Mouse (Mus musculus): ENCODE data around the gene Msi2. TPM values are rescaled to one million over a fixed set of nuclear protein-coding genes. Genes with fewer than 3 reads are reported as not detected.

Msi2 gene
- polyA plus RNA-seq, 1 experiment: 14.4 TPM

DNA sequence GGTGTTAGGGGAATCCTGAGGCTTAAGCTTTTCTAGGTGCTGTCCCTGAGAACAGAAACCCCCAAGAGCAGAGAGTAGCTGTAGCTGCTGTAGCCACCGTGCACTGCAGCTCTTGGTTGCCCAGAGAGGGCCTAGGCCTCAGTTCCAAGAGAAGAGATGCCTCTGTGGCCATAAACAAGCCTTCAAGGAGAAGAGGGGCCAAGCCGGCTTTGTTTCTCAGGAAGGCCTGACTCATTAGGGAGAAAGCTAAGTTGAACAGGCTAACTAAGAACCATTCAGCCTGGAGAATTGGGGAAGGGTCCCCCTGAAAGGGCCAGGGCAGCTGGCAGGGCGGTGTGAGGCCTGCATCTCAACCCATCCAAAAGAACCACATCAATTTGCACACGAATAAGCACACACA is 88.7 kb downstream of the Msi2 start:
- Histone ChIP-seq H3K27me3 (replicated peaks) (no peaks in the 10 kb centered on the region), H3K4me3 (replicated peaks) (no peak overlapping the region), H3K9me3 (no peaks in the 10 kb centered on the region), H3K36me3 (replicated peaks; ENCODE audit: low read length) (peaks cover 56% of the 10 kb centered on the region), H3K4me1 (peaks cover 82% of the 10 kb centered on the region)
- no peak for TF ChIP-seq FLI1 (IDR thresholded peaks at IDR 0.05; ENCODE audit: low read length)
- no peak for TF ChIP-seq GATA1 (IDR thresholded peaks at IDR 0.05; ENCODE audit: borderline replicate concordance, low read length)

DNA sequence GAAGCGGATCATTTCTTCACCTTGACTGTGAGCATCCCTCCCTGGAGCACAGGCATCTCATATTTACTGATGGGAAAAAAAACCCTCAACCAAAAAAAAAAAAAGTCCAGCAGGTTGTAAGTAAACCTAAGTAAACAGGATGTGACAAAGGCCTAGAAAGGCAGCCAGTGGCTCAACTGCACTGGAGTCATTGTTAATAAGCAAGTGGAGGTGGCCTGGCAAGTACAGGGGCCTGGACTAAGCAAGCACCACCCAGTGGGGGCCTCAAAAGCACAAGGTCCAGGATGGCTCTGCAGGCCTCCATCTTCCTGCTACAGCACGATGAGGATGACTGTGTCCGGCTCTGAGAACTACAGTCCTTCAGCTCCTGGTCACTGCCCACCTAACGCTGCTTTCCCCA is 89.1 kb downstream of the Msi2 start:
- Histone ChIP-seq H3K9me3 (no peaks in the 10 kb centered on the region), H3K27me3 (replicated peaks) (no peaks in the 10 kb centered on the region), H3K4me3 (replicated peaks) (peak overlapping the region; percentile 14), H3K36me3 (replicated peaks; ENCODE audit: low read length) (peaks cover 57% of the 10 kb centered on the region), H3K4me1 (peaks cover 82% of the 10 kb centered on the region)
- no peak for TF ChIP-seq GATA1 (IDR thresholded peaks at IDR 0.05; ENCODE audit: borderline replicate concordance, low read length)
- TF ChIP-seq FLI1 (IDR thresholded peaks at IDR 0.05; ENCODE audit: low read length): no peak

DNA sequence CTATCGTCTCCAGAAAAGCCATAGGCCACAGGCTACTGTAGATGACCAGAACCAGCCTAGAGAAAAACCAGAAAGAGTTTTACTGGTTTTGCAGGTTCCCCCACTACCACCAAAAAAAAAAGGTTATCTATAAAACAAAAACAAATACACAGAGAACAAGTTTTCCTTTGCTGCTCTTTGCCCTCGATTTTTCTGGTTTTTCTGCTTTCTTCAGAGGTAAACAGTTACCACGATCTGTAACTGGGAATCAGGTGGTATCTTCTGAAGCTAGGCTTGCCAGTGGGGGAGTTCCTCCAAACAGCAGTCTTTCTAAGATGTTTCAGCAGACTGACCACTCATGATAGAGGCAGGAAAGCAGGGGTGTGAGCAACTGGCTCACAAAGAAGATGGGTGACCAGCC is 89.6 kb downstream of the Msi2 start:
- peaks cover 82% of the 10 kb centered on the region for H3K4me1 ChIP-seq
- H3K9me3 ChIP-seq: no peaks in the 10 kb centered on the region
- no peak overlapping the region for H3K4me3 ChIP-seq (replicated peaks)
- H3K27me3 ChIP-seq (replicated peaks): no peaks in the 10 kb centered on the region
- TF ChIP-seq GATA1 (IDR thresholded peaks at IDR 0.05; ENCODE audit: borderline replicate concordance, low read length) (no peak), FLI1 (IDR thresholded peaks at IDR 0.05; ENCODE audit: low read length) (no peak)
- peaks cover 54% of the 10 kb centered on the region for H3K36me3 ChIP-seq (replicated peaks; ENCODE audit: low read length)

DNA sequence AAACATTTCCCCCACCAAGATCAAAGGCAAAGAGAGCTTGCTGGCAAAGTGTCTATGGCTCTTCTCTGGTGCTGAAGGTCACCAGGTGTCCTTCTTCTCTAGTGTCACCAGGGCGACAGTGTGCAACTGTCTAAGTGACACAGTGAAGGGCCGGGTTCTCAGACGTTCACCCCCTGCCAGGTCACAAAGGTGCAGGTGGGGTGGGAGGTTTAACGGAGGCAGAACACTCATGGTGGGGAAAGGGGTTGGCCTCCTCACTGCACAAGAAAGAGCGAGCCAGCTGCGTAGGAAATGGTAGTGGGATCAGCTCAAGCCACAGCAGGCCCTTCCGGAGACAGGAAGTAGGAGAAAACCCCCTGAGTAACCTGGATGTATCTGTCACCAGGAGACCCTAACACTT is 91.0 kb downstream of the Msi2 start:
- Histone ChIP-seq H3K4me1 (peaks cover 85% of the 10 kb centered on the region), H3K9me3 (no peaks in the 10 kb centered on the region), H3K36me3 (replicated peaks; ENCODE audit: low read length) (peaks cover 56% of the 10 kb centered on the region), H3K4me3 (replicated peaks) (no peak overlapping the region), H3K27me3 (replicated peaks) (no peaks in the 10 kb centered on the region)
- no peak for TF ChIP-seq GATA1 (IDR thresholded peaks at IDR 0.05; ENCODE audit: borderline replicate concordance, low read length)
- TF ChIP-seq FLI1 (IDR thresholded peaks at IDR 0.05; ENCODE audit: low read length): no peak

DNA sequence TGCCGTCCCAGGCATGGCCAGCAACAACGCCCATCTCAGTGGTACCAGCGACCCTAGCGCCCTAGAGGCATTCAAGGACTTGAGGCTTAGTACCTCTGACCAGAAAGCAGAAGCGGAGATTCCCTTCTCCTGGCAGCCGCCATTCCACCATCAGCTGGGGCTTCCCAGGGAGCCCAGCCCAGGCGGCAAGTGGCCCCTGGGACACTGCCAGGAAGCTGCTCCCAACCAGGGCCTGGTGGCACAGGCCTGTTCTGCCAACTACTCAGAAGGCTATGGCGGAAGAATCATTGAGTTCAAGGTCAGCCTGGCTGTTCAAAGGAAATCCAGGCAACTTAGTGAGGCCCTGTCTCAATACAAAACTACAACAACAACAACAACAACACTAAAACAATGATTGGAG is 91.7 kb downstream of the Msi2 start:
- H3K4me1 ChIP-seq: peaks cover 85% of the 10 kb centered on the region
- no peaks in the 10 kb centered on the region for H3K27me3 ChIP-seq (replicated peaks)
- TF ChIP-seq FLI1 (IDR thresholded peaks at IDR 0.05; ENCODE audit: low read length) (no peak), GATA1 (IDR thresholded peaks at IDR 0.05; ENCODE audit: borderline replicate concordance, low read length) (no peak)
- H3K36me3 ChIP-seq (replicated peaks; ENCODE audit: low read length): peaks cover 63% of the 10 kb centered on the region
- no peak overlapping the region for H3K4me3 ChIP-seq (replicated peaks)
- H3K9me3 ChIP-seq: no peaks in the 10 kb centered on the region

DNA sequence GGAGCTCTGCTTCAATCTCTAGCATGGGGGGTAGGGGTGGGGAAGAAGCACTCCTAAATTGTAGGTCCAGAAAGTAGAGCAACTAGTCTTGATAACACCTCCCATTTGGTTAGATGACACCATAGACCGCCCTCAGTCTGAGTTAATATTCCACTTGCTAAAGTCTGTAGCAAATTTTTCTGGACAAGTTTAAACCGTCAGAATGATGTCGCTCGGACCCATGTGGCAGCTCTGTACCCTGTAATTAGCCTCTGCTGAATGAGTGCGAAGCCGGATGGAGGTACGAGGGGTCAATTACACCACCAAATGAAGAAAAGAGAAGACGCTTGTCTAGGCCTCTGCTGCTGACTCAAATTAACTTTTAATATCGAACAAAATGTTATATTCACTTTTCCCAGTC is 92.3 kb downstream of the Msi2 start:
- Histone ChIP-seq H3K4me1 (peaks cover 85% of the 10 kb centered on the region), H3K9me3 (no peaks in the 10 kb centered on the region), H3K4me3 (replicated peaks) (no peak overlapping the region), H3K27me3 (replicated peaks) (no peaks in the 10 kb centered on the region), H3K36me3 (replicated peaks; ENCODE audit: low read length) (peaks cover 63% of the 10 kb centered on the region)
- TF ChIP-seq GATA1 (IDR thresholded peaks at IDR 0.05; ENCODE audit: borderline replicate concordance, low read length) (no peak), FLI1 (IDR thresholded peaks at IDR 0.05; ENCODE audit: low read length) (no peak)

DNA sequence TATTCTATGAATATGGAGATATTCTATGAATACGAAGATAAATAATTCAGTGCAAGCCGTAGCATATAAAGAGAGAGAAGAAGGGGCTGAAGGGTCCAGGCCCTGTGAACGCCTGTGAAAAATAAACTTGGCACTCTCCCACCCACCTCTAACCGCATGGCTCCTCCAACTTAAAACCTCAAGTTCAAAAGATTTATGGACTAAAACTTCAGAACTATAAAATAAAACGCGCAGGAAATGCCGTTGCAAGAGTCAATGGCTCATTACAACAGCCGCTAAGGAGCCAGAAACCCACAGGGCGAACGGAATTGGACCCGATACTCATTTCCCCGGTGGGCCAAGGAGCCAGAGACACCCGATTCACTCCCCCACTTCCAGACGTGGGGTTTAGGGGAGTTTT is 93.2 kb downstream of the Msi2 start:
- TF ChIP-seq FLI1 (IDR thresholded peaks at IDR 0.05; ENCODE audit: low read length) (no peak), GATA1 (IDR thresholded peaks at IDR 0.05; ENCODE audit: borderline replicate concordance, low read length) (no peak)
- Histone ChIP-seq H3K27me3 (replicated peaks) (no peaks in the 10 kb centered on the region), H3K4me1 (peaks cover 84% of the 10 kb centered on the region), H3K36me3 (replicated peaks; ENCODE audit: low read length) (peaks cover 56% of the 10 kb centered on the region), H3K4me3 (replicated peaks) (no peak overlapping the region), H3K9me3 (no peaks in the 10 kb centered on the region)

DNA sequence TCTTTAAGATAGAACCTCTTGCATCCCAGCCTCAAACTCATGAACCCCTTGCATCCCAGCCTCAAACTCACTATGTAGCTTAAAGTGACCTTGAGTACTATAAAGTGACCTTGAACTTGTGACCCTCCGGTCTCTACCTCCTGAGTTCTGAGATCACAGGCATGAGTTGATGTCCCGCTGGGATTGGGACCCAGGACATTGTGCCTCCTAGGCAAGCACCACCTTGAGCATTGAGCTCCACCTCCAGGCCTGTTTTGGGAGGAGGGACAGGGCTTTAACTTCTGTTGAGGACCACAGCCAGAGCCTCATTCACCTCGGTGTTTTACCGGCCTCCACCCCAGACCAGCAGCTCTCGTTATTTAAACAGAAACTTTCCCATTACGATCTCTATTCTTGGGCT is 93.7 kb downstream of the Msi2 start:
- no peak for TF ChIP-seq FLI1 (IDR thresholded peaks at IDR 0.05; ENCODE audit: low read length)
- no peak for TF ChIP-seq GATA1 (IDR thresholded peaks at IDR 0.05; ENCODE audit: borderline replicate concordance, low read length)
- H3K4me3 ChIP-seq (replicated peaks): no peak overlapping the region
- H3K4me1 ChIP-seq: peaks cover 85% of the 10 kb centered on the region
- no peaks in the 10 kb centered on the region for H3K9me3 ChIP-seq
- H3K27me3 ChIP-seq (replicated peaks): no peaks in the 10 kb centered on the region
- H3K36me3 ChIP-seq (replicated peaks; ENCODE audit: low read length): peaks cover 54% of the 10 kb centered on the region

DNA sequence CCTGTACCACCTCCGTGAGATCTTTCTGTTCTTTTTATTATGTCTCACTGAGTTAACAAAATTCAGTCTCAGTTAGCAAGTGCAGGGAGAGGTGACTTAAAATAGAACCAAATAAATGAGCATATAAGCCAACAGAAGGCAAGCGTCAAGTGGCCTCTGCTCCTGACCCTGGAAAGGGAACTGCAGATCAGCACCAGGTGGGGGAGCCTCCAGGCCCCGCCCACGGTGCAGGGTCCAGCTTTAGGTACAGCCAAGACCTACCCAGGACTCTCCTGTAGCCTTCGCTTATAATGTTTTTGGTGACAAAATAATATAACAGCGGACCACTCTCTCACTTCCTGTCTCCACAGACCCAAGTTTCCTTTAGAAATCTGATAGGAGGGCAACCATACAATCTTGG is 94.6 kb downstream of the Msi2 start:
- H3K9me3 ChIP-seq: no peaks in the 10 kb centered on the region
- peaks cover 83% of the 10 kb centered on the region for H3K4me1 ChIP-seq
- no peak overlapping the region for H3K4me3 ChIP-seq (replicated peaks)
- TF ChIP-seq FLI1 (IDR thresholded peaks at IDR 0.05; ENCODE audit: low read length): no peak
- TF ChIP-seq GATA1 (IDR thresholded peaks at IDR 0.05; ENCODE audit: borderline replicate concordance, low read length): no peak
- H3K36me3 ChIP-seq (replicated peaks; ENCODE audit: low read length): peaks cover 52% of the 10 kb centered on the region
- no peaks in the 10 kb centered on the region for H3K27me3 ChIP-seq (replicated peaks)

DNA sequence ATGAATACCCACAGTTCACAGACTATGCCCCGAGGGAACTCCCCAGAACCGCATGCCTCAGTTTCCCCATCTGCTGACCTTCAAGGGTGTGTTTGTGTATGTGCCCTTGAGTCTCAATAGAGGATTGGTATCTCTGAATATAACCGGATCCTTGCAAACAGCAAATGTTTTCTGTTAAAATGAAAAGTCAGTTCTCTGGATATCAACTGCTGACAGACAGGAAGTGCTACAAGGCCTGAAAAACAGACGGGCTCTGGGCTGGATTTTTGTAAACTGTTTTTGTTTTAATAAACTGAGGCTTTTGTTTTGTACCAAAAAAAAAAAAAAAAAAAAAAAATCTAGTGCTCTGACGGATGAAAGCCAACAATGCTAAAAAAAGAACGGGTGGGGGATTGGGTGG is 95.8 kb downstream of the Msi2 start:
- H3K27me3 ChIP-seq (replicated peaks): no peaks in the 10 kb centered on the region
- TF ChIP-seq GATA1 (IDR thresholded peaks at IDR 0.05; ENCODE audit: borderline replicate concordance, low read length) (no peak), FLI1 (IDR thresholded peaks at IDR 0.05; ENCODE audit: low read length) (no peak)
- H3K4me3 ChIP-seq (replicated peaks): peak overlapping the region; percentile 38
- peaks cover 48% of the 10 kb centered on the region for H3K36me3 ChIP-seq (replicated peaks; ENCODE audit: low read length)
- H3K4me1 ChIP-seq: peaks cover 74% of the 10 kb centered on the region
- H3K9me3 ChIP-seq: no peaks in the 10 kb centered on the region

DNA sequence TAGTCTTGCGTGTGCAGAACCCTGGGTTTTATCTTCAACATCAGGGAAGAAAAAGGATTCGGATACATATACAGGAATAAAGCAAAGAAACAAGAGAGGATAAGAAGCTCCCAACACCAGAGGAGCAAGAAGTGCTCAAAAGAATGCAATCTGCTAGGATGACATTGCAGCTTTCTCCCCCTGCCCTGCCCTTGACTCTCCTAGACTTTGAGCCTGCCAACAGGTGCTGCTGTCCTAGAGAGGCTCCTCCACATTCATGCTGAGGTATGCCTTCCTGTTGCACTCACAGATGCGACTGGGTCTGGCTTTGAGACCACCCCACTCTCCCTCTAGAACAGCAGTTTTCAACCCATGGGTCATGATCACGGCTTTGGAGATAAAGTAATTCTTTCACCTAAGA is 96.5 kb downstream of the Msi2 start:
- Histone ChIP-seq H3K9me3 (no peaks in the 10 kb centered on the region), H3K4me1 (peaks cover 67% of the 10 kb centered on the region), H3K36me3 (replicated peaks; ENCODE audit: low read length) (peaks cover 47% of the 10 kb centered on the region), H3K27me3 (replicated peaks) (no peaks in the 10 kb centered on the region), H3K4me3 (replicated peaks) (peak overlapping the region; percentile 46)
- TF ChIP-seq GATA1 (IDR thresholded peaks at IDR 0.05; ENCODE audit: borderline replicate concordance, low read length): no peak
- TF ChIP-seq FLI1 (IDR thresholded peaks at IDR 0.05; ENCODE audit: low read length): no peak
